Comparison of ENCODE assay signal across 34 mouse cellular contexts in genomic region chr14:71937157-71937485, GRCm38 (mm10).
"Had no signal": no experiment of that assay in that cellular context is flagged by ENCODE, and none has a peak within 500 bp of the region (broad histone marks: within the 10 kb centered on the region; RNA-seq: fewer than 3 reads in every experiment).

No protein-coding gene starts in this region.

- H3K9ac ChIP-seq: heart, embryonic 12.5 days; heart, embryonic 13.5 days; heart, embryonic 15.5 days; hindbrain, embryonic 12.5 days; hindbrain, embryonic 13.5 days; hindbrain, embryonic 14.5 days; hindbrain, embryonic 15.5 days; intestine, embryonic 15.5 days; kidney, embryonic 15.5 days had no signal

- H3K27ac ChIP-seq: heart, embryonic 10.5 days; heart, embryonic 13.5 days; heart, embryonic 15.5 days; hindbrain, embryonic 10.5 days; hindbrain, embryonic 12.5 days; hindbrain, embryonic 14.5 days; hindbrain, embryonic 15.5 days; hindbrain, postnatal 0 days; intestine, embryonic 15.5 days; kidney, embryonic 15.5 days; kidney, postnatal 0 days; layer of hippocampus, adult 2 months had no signal

- ATAC-seq: hindbrain, postnatal 0 days; inflammation-experienced regulatory T-cells, adult 6 months; intestine, embryonic 15.5 days; intestine, embryonic 16.5 days; intestine, postnatal 0 days had no signal

- H3K4me1 ChIP-seq: heart, embryonic 10.5 days; heart, embryonic 12.5 days; heart, embryonic 13.5 days; heart, embryonic 15.5 days; hindbrain, embryonic 10.5 days; hindbrain, embryonic 12.5 days; intestine, embryonic 15.5 days; kidney, embryonic 15.5 days had no signal

- H3K4me2 ChIP-seq: heart, embryonic 11.5 days; heart, embryonic 12.5 days; heart, embryonic 13.5 days; heart, embryonic 15.5 days; hindbrain, embryonic 12.5 days; hindbrain, embryonic 13.5 days; hindbrain, embryonic 14.5 days; hindbrain, embryonic 15.5 days; intestine, embryonic 15.5 days; kidney, embryonic 15.5 days had no signal

- H3K9me3 ChIP-seq: heart, embryonic 10.5 days; heart, embryonic 12.5 days; heart, embryonic 13.5 days; heart, embryonic 15.5 days; hindbrain, embryonic 10.5 days; hindbrain, embryonic 12.5 days; hindbrain, embryonic 13.5 days; hindbrain, embryonic 15.5 days; intestine, embryonic 15.5 days; kidney, embryonic 15.5 days had no signal

- H3K36me3 ChIP-seq: heart, embryonic 10.5 days; heart, embryonic 12.5 days; heart, embryonic 13.5 days; heart, embryonic 15.5 days; hindbrain, embryonic 10.5 days; hindbrain, embryonic 12.5 days; hindbrain, embryonic 13.5 days; hindbrain, embryonic 15.5 days; intestine, embryonic 15.5 days; kidney, embryonic 15.5 days had no signal

- H3K4me3 ChIP-seq: heart, embryonic 10.5 days; heart, embryonic 12.5 days; heart, embryonic 13.5 days; heart, embryonic 15.5 days; hindbrain, embryonic 10.5 days; hindbrain, embryonic 12.5 days; hindbrain, embryonic 13.5 days; hindbrain, embryonic 15.5 days; intestine, embryonic 15.5 days; kidney, embryonic 15.5 days; layer of hippocampus, adult 2 months had no signal

- H3K27me3 ChIP-seq: heart, embryonic 12.5 days; heart, embryonic 13.5 days; heart, embryonic 15.5 days; hindbrain, embryonic 12.5 days; hindbrain, embryonic 15.5 days; intestine, embryonic 15.5 days; kidney, embryonic 15.5 days had no signal

- DNase-seq: heart, postnatal 10 days; heart, postnatal 14 days; heart, postnatal 36 days; heart, postnatal 4 days; kidney, adult 11 months; kidney, adult 18-20 months; kidney, adult 2 months; kidney, adult 8-10 months; kidney, adult 9 months; kidney, postnatal 10 days; kidney, postnatal 14 days; kidney, postnatal 25 days; kidney, postnatal 36 days; kidney, postnatal 4 days; layer of hippocampus, adult 9-11 months; layer of hippocampus, postnatal 36 days had no signal
